Comparison of ENCODE assay signal across 8 mouse cellular contexts in genomic region chr11:79214015-79214418, GRCm38 (mm10). TPM values are rescaled to one million over a fixed set of nuclear protein-coding genes. Genes with fewer than 3 reads are reported as not detected.
DNase-seq lines count a peak whose midpoint lies in the region; ATAC-seq and TF ChIP-seq lines count a peak whose summit lies in the region.

No protein-coding gene starts in this region.

- no peak overlapping the region for H3K4me2 ChIP-seq in embryonic facial prominence, embryonic 14.5 days (ENCODE audit: low read depth, low read length)
- H3K4me2 ChIP-seq in kidney, embryonic 15.5 days, result no peak overlapping the region
- no peak overlapping the region for H3K4me2 ChIP-seq in limb, embryonic 15.5 days
- no peak overlapping the region for H3K4me2 ChIP-seq in midbrain, postnatal 0 days (ENCODE audit: low read depth, low read length, poor library complexity, severe bottlenecking)

- peak; percentile 91 for ATAC-seq in embryonic facial prominence, embryonic 14.5 days (ENCODE audit: low read depth)
- peak; percentile 80 for ATAC-seq in kidney, embryonic 15.5 days (replicated peaks; ENCODE audit: low FRiP score)
- ATAC-seq in limb, embryonic 15.5 days (ENCODE audit: insufficient number of reproducible peaks, low FRiP score, low TSS enrichment, low read depth), result peak; percentile 81
- ATAC-seq in midbrain, postnatal 0 days (ENCODE audit: low FRiP score), result peak; percentile 66; the same call in 1 of the 2 replicates

- no peak overlapping the region; the same call in 1 of the 2 replicates for H3K27ac ChIP-seq in embryonic facial prominence, embryonic 14.5 days (replicated peaks; ENCODE audit: low read depth, low read length)
- peak overlapping the region; percentile 74 for H3K27ac ChIP-seq in heart, embryonic 10.5 days
- H3K27ac ChIP-seq in kidney, embryonic 15.5 days, result peak overlapping the region; percentile 56
- peak overlapping the region; percentile 50 for H3K27ac ChIP-seq in limb, embryonic 15.5 days
- H3K27ac ChIP-seq in midbrain, postnatal 0 days (ENCODE audit: low read depth, low read length), result no peak overlapping the region

- DNase-seq in 416B (ENCODE audit: low read depth), result peak; percentile 95
- peak; percentile 92 to 95 for DNase-seq in adrenal gland, postnatal 4 days (ENCODE audit: low spot score in 2 of 2)
- peak; percentile 83 for DNase-seq in embryonic facial prominence, embryonic 14.5 days (ENCODE audit: low spot score)
- peak; percentile 95 for DNase-seq in heart, embryonic 10.5 days (ENCODE audit: low spot score)
- DNase-seq in midbrain, postnatal 0 days (ENCODE audit: low spot score), result peak; percentile 75
- peak; percentile 82 to 90 for DNase-seq in spleen, postnatal 10 days (ENCODE audit: low spot score in 2 of 2)

- no peaks in the 10 kb centered on the region for H3K27me3 ChIP-seq in embryonic facial prominence, embryonic 14.5 days (replicated peaks; ENCODE audit: control insufficient read depth, insufficient read depth, low read length)
- no peaks in the 10 kb centered on the region for H3K27me3 ChIP-seq in heart, embryonic 10.5 days (ENCODE audit: insufficient read depth, poor library complexity, severe bottlenecking)
- H3K27me3 ChIP-seq in kidney, embryonic 15.5 days, result 0 out of 2 replicates have a peak, but pooled peaks cover 2% of the 10 kb centered on the region
- no peaks in the 10 kb centered on the region for H3K27me3 ChIP-seq in limb, embryonic 15.5 days
- no peaks in the 10 kb centered on the region for H3K27me3 ChIP-seq in midbrain, postnatal 0 days (ENCODE audit: insufficient read depth, low read length)

- H3K9ac ChIP-seq in embryonic facial prominence, embryonic 14.5 days (ENCODE audit: low read depth, low read length), result no peak overlapping the region
- H3K9ac ChIP-seq in kidney, embryonic 15.5 days, result no peak overlapping the region
- H3K9ac ChIP-seq in limb, embryonic 15.5 days, result no peak overlapping the region
- no peak overlapping the region for H3K9ac ChIP-seq in midbrain, postnatal 0 days (replicated peaks; ENCODE audit: low read length, poor library complexity, severe bottlenecking)

- TF ChIP-seq CTCF in midbrain, postnatal 0 days (IDR thresholded peaks at IDR 0.05), result peak; percentile 99

- H3K4me3 ChIP-seq in embryonic facial prominence, embryonic 14.5 days (ENCODE audit: low read depth, low read length), result no peak overlapping the region
- no peak overlapping the region for H3K4me3 ChIP-seq in heart, embryonic 10.5 days
- H3K4me3 ChIP-seq in kidney, embryonic 15.5 days (replicated peaks), result no peak overlapping the region
- no peak overlapping the region for H3K4me3 ChIP-seq in limb, embryonic 15.5 days
- H3K4me3 ChIP-seq in midbrain, postnatal 0 days (ENCODE audit: low read depth, low read length), result no peak overlapping the region

- H3K36me3 ChIP-seq in embryonic facial prominence, embryonic 14.5 days (ENCODE audit: control insufficient read depth, insufficient read depth, low read length), result no peaks in the 10 kb centered on the region
- no peaks in the 10 kb centered on the region for H3K36me3 ChIP-seq in heart, embryonic 10.5 days
- H3K36me3 ChIP-seq in kidney, embryonic 15.5 days, result no peaks in the 10 kb centered on the region
- no peaks in the 10 kb centered on the region for H3K36me3 ChIP-seq in limb, embryonic 15.5 days
- no peaks in the 10 kb centered on the region for H3K36me3 ChIP-seq in midbrain, postnatal 0 days (ENCODE audit: insufficient read depth, low read length)

- 9% methylated on average over 14 of the region's 14 CpGs for WGBS in embryonic facial prominence, embryonic 14.5 days
- 9% methylated on average over 14 of the region's 14 CpGs for whole genome bisulfite sequencing in heart, embryonic 10.5 days
- 10% methylated on average over 14 of the region's 14 CpGs for WGBS in kidney, embryonic 15.5 days
- 11% methylated on average over 14 of the region's 14 CpGs for WGBS in limb, embryonic 15.5 days
- 12% methylated on average over 14 of the region's 14 CpGs for WGBS in midbrain, postnatal 0 days

- no peaks in the 10 kb centered on the region for H3K4me1 ChIP-seq in embryonic facial prominence, embryonic 14.5 days (ENCODE audit: control insufficient read depth, insufficient read depth, low read length)
- H3K4me1 ChIP-seq in heart, embryonic 10.5 days, result peaks cover 20% of the 10 kb centered on the region
- H3K4me1 ChIP-seq in kidney, embryonic 15.5 days, result peaks cover 8% of the 10 kb centered on the region
- peaks cover 8% of the 10 kb centered on the region for H3K4me1 ChIP-seq in limb, embryonic 15.5 days
- no peaks in the 10 kb centered on the region for H3K4me1 ChIP-seq in midbrain, postnatal 0 days (ENCODE audit: insufficient read depth, low read length)

- H3K9me3 ChIP-seq in embryonic facial prominence, embryonic 14.5 days (ENCODE audit: control insufficient read depth, low read length), result no peaks in the 10 kb centered on the region
- H3K9me3 ChIP-seq in heart, embryonic 10.5 days, result no peaks in the 10 kb centered on the region
- H3K9me3 ChIP-seq in kidney, embryonic 15.5 days (replicated peaks), result no peaks in the 10 kb centered on the region
- H3K9me3 ChIP-seq in limb, embryonic 15.5 days, result no peaks in the 10 kb centered on the region
- H3K9me3 ChIP-seq in midbrain, postnatal 0 days (ENCODE audit: low read length), result no peaks in the 10 kb centered on the region

RNA-seq across cellular contexts. Expression of gene Wsb1, which starts 40.5 kb away (rescaled TPM):
- total RNA-seq in adrenal gland, postnatal 4 days (2021), result 100 to 1,000 TPM; 103 to 134 TPM
- polyA plus RNA-seq in embryonic facial prominence, embryonic 14.5 days (2014; fragmentation: Nextera tagmentation; extraction: Ambion mirVana), result 233 and 318 TPM in 2 replicates
- 169 and 203 TPM in 2 replicates for polyA plus RNA-seq in heart, embryonic 10.5 days (2016; fragmentation: Nextera tagmentation; extraction: Ambion mirVana)
- 316 and 358 TPM in 2 replicates for polyA plus RNA-seq in kidney, embryonic 15.5 days (2015; fragmentation: Nextera tagmentation; extraction: Ambion mirVana)
- polyA plus RNA-seq in limb, embryonic 15.5 days (2015; fragmentation: Nextera tagmentation; extraction: Ambion mirVana), result 248 and 274 TPM in 2 replicates
- total RNA-seq in midbrain, postnatal 0 days (2014; rRNA removed), result 230 and 291 TPM in 2 replicates
- polyA plus RNA-seq in midbrain, postnatal 0 days (2015; fragmentation: Nextera tagmentation; extraction: Ambion mirVana), result 227 and 257 TPM in 2 replicates

Comparison
In these comparisons a context has a peak if more than half of its experiments do, and no peak if none do; other contexts are left out.
1. H3K27ac ChIP-seq: peak in heart, embryonic 10.5 days (single experiment), kidney, embryonic 15.5 days (single experiment) and limb, embryonic 15.5 days (single experiment); none in embryonic facial prominence, embryonic 14.5 days (single experiment) and midbrain, postnatal 0 days (single experiment).
2. Peak in every context shown above with its lines, with median percentiles within 50 percentile points of each other: DNase-seq and ATAC-seq.